Mouse (Mus musculus) ES-Bruce4 (cell line): ENCODE data around the gene Fbxl2. TPM values are rescaled to one million over a fixed set of nuclear protein-coding genes. Genes with fewer than 3 reads are reported as not detected.

Experiments
- H3K27ac ChIP-seq: 2 replicates; pipeline ENCODE4 v1.5.1; 2012; ENCODE audit warnings: low read length, inconsistent platforms; ENCODE audit not compliant: insufficient read depth
- H3K27me3 ChIP-seq: 2 replicates; pipeline ENCODE4 v1.6.1; 2012; ENCODE audit warnings: mild to moderate bottlenecking, low read length, inconsistent platforms; ENCODE audit not compliant: control insufficient read depth, poor library complexity, insufficient read depth, severe bottlenecking
- H3K36me3 ChIP-seq: 2 replicates; pipeline ENCODE4 v1.6.1; 2012; ENCODE audit warnings: inconsistent platforms, mild to moderate bottlenecking, low read length, moderate library complexity; ENCODE audit not compliant: control insufficient read depth, poor library complexity, insufficient read depth, severe bottlenecking
- H3K4me1 ChIP-seq: one replicate; pipeline ENCODE4 v1.8.1; 2011; ENCODE audit warnings: low read length; ENCODE audit not compliant: control insufficient read depth, insufficient read depth
- H3K4me3 ChIP-seq: 2 replicates; pipeline ENCODE4 v1.5.1; 2011; ENCODE audit warnings: low read depth, mild to moderate bottlenecking, low read length
- H3K9ac ChIP-seq: 2 replicates; pipeline ENCODE4 v1.6.1; 2012; ENCODE audit warnings: low read depth, mild to moderate bottlenecking, inconsistent platforms; ENCODE audit not compliant: poor library complexity, severe bottlenecking
- H3K9me3 ChIP-seq: replicated peaks from 2 replicates; pipeline ENCODE4 v1.6.1; 2012; ENCODE audit warnings: mild to moderate bottlenecking, low read length, inconsistent platforms; ENCODE audit not compliant: control insufficient read depth, poor library complexity, insufficient read depth, severe bottlenecking
- CTCF ChIP-seq: IDR thresholded peaks from one replicate; pipeline ENCODE4 v1.8.1; 2011; ENCODE audit warnings: low read depth, low read length
- EP300 ChIP-seq: IDR thresholded peaks from 2 replicates; pipeline ENCODE4 v1.6.1; 2011; ENCODE audit warnings: low read depth, low read length; ENCODE audit not compliant: insufficient read depth
- POLR2A ChIP-seq: IDR thresholded peaks from one replicate; pipeline ENCODE4 v1.8.1; 2011; ENCODE audit warnings: low read length; ENCODE audit not compliant: insufficient read depth
- polyA plus RNA-seq: library from polyadenylated mRNA; stranded (reverse); fragments of >200 nt; gene quantifications from 2 replicates; pipeline ENCODE4 v1.2.4, GENCODE M21; 2011; ENCODE audit warnings: low read depth; ENCODE audit not compliant: missing spikeins, insufficient read depth, insufficient read length

Fbxl2 gene
- polyA plus RNA-seq, 1 experiment, result 8.6 TPM

GRCm38 (mm10) chr9:114050778-114051177 is 4.8 kb upstream of the Fbxl2 start:
- Histone ChIP-seq H3K4me3 (no peak overlapping the region), H3K27me3 (no peaks in the 10 kb centered on the region), H3K9me3 (no peaks in the 10 kb centered on the region), H3K27ac (no peak overlapping the region), H3K36me3 (no peaks in the 10 kb centered on the region), H3K4me1 (peaks cover 4% of the 10 kb centered on the region), H3K9ac (no peak overlapping the region)
- no peak for TF ChIP-seq EP300
- TF ChIP-seq POLR2A, result no peak
- no peak for TF ChIP-seq CTCF

GRCm38 (mm10) chr9:114050106-114050505 is 4.1 kb upstream of the Fbxl2 start:
- Histone ChIP-seq H3K36me3 (no peaks in the 10 kb centered on the region), H3K4me3 (no peak overlapping the region), H3K27ac (no peak overlapping the region), H3K9me3 (no peaks in the 10 kb centered on the region), H3K9ac (no peak overlapping the region), H3K27me3 (no peaks in the 10 kb centered on the region), H3K4me1 (peaks cover 4% of the 10 kb centered on the region)
- TF ChIP-seq POLR2A (no peak), EP300 (no peak), CTCF (no peak)

GRCm38 (mm10) chr9:114046676-114047075 is 685 bp upstream of the Fbxl2 start:
- Histone ChIP-seq H3K9me3 (no peaks in the 10 kb centered on the region), H3K27ac (no peak overlapping the region), H3K36me3 (no peaks in the 10 kb centered on the region), H3K4me3 (no peak overlapping the region), H3K4me1 (peaks cover 6% of the 10 kb centered on the region), H3K9ac (no peak overlapping the region), H3K27me3 (no peaks in the 10 kb centered on the region)
- TF ChIP-seq CTCF (no peak), EP300 (no peak), POLR2A (no peak)

- H3K9me3 ChIP-seq, result no peaks in the 10 kb centered on the region
These were observed 1.5 kb downstream of the Fbxl2 start for GRCm38 (mm10) chr9:114044446-114044845.

GRCm38 (mm10) chr9:114042490-114042889 is 3.5 kb downstream of the Fbxl2 start:
- H3K27ac ChIP-seq, result no peak overlapping the region
- H3K4me3 ChIP-seq, result no peak overlapping the region
- no peak for TF ChIP-seq EP300
- TF ChIP-seq POLR2A, result no peak
- TF ChIP-seq CTCF, result no peak
- no peak overlapping the region for H3K9ac ChIP-seq
- no peaks in the 10 kb centered on the region for H3K27me3 ChIP-seq
- H3K4me1 ChIP-seq, result peaks cover 4% of the 10 kb centered on the region
- H3K36me3 ChIP-seq, result no peaks in the 10 kb centered on the region
- no peaks in the 10 kb centered on the region for H3K9me3 ChIP-seq

More at GRCm38 (mm10) chr9:114044446-114044845, 1.5 kb downstream of the Fbxl2 start:
- Histone ChIP-seq H3K36me3 (no peaks in the 10 kb centered on the region), H3K27me3 (no peaks in the 10 kb centered on the region), H3K9ac (no peak overlapping the region), H3K4me3 (no peak overlapping the region), H3K27ac (no peak overlapping the region), H3K4me1 (peaks cover 4% of the 10 kb centered on the region)
- no peak for TF ChIP-seq POLR2A
- TF ChIP-seq EP300, result no peak
- peak; percentile 75 for TF ChIP-seq CTCF

- Histone ChIP-seq H3K4me3 (no peak overlapping the region), H3K9ac (no peak overlapping the region), H3K27me3 (no peaks in the 10 kb centered on the region), H3K4me1 (peaks cover 2% of the 10 kb centered on the region), H3K27ac (no peak overlapping the region), H3K9me3 (no peaks in the 10 kb centered on the region), H3K36me3 (no peaks in the 10 kb centered on the region)
- TF ChIP-seq CTCF (peak; percentile 12), POLR2A (no peak)
These were observed 5.0 kb downstream of the Fbxl2 start for GRCm38 (mm10) chr9:114040945-114041344.
